Mouse (Mus musculus) heart, embryonic 10.5 days (tissue): ENCODE data around the gene Popdc3. TPM values are rescaled to one million over a fixed set of nuclear protein-coding genes. Genes with fewer than 3 reads are reported as not detected.
A peak's percentile ranks its signal among the peaks of the same experiment; 100 is the strongest.

Experiments
- DNase-seq: peaks from one replicate; pipeline ENCODE4 v3.0.0-alpha.2; 2017; ENCODE audit warnings: low spot score
- H3K27ac ChIP-seq: fragments of 300-500 bp; sonication (generic); 2 replicates; pipeline ENCODE4 v1.5.1; 2016; ENCODE audit warnings: mild to moderate bottlenecking
- H3K27me3 ChIP-seq: fragments of 300-500 bp; sonication (generic); 2 replicates; pipeline ENCODE4 v1.6.1; 2016; ENCODE audit warnings: mild to moderate bottlenecking; ENCODE audit not compliant: poor library complexity, insufficient read depth, severe bottlenecking
- H3K36me3 ChIP-seq: fragments of 300-500 bp; sonication (generic); 2 replicates; pipeline ENCODE4 v1.6.1; 2016; ENCODE audit warnings: mild to moderate bottlenecking, moderate library complexity
- H3K4me1 ChIP-seq: fragments of 300-500 bp; sonication (generic); 2 replicates; pipeline ENCODE4 v1.6.1; 2016; ENCODE audit warnings: mild to moderate bottlenecking
- H3K4me3 ChIP-seq: fragments of 300-500 bp; sonication (generic); 2 replicates; pipeline ENCODE4 v1.5.1; 2016; ENCODE audit warnings: mild to moderate bottlenecking, moderate library complexity
- H3K9me3 ChIP-seq: fragments of 300-500 bp; sonication (generic); 2 replicates; pipeline ENCODE4 v1.6.1; 2016; ENCODE audit warnings: mild to moderate bottlenecking, moderate library complexity
- whole genome bisulfite sequencing: fragments of 180-500 bp; shearing (Covaris S2); methylation state at CpG from one replicate; pipeline ENCODE4 v1.1.7; 2016; 5-methylcytosine and 5-hydroxymethylcytosine counted together
- polyA plus RNA-seq: library from polyadenylated mRNA; unstranded; fragments of >200 nt; fragmentation: Nextera tagmentation; extraction: Ambion mirVana; gene quantifications from 2 replicates; pipeline ENCODE4 v1.2.1, GENCODE M21; 2016

Popdc3 gene
- polyA plus RNA-seq, 1 experiment from 2014 or later: 11.0 TPM

GRCm38 (mm10) chr10:45154557-45155060 is 23.3 kb upstream of the Popdc3 start:
- Histone ChIP-seq H3K27me3 (no peaks in the 10 kb centered on the region), H3K27ac (no peak overlapping the region), H3K9me3 (no peaks in the 10 kb centered on the region), H3K4me3 (no peak overlapping the region), H3K36me3 (peaks cover 92% of the 10 kb centered on the region), H3K4me1 (peaks cover 9% of the 10 kb centered on the region; the same call in 1 of the 2 replicates)
- peak; percentile 66 for DNase-seq
- 82% methylated on average over 14 of the region's 14 CpGs for WGBS

GRCm38 (mm10) chr10:45165851-45166250 is 12.0 kb upstream of the Popdc3 start:
- no peaks in the 10 kb centered on the region for H3K9me3 ChIP-seq
- H3K27me3 ChIP-seq: no peaks in the 10 kb centered on the region
- H3K27ac ChIP-seq: no peak overlapping the region
- 84% methylated on average over 8 of the region's 8 CpGs for WGBS
- H3K4me3 ChIP-seq: no peak overlapping the region
- H3K36me3 ChIP-seq: no peaks in the 10 kb centered on the region
- peak; percentile 60 for DNase-seq
- no peaks in the 10 kb centered on the region for H3K4me1 ChIP-seq

- Histone ChIP-seq H3K27ac (no peak overlapping the region), H3K27me3 (no peaks in the 10 kb centered on the region), H3K9me3 (no peaks in the 10 kb centered on the region), H3K4me1 (no peaks in the 10 kb centered on the region), H3K36me3 (no peaks in the 10 kb centered on the region; the same call in 1 of the 2 replicates), H3K4me3 (no peak overlapping the region)
- WGBS: 53% methylated on average over 8 of the region's 8 CpGs
- no peak for DNase-seq
Measured at GRCm38 (mm10) chr10:45173927-45174326, 4.0 kb upstream of the Popdc3 start.

- Histone ChIP-seq H3K4me1 (no peaks in the 10 kb centered on the region), H3K27ac (no peak overlapping the region), H3K27me3 (no peaks in the 10 kb centered on the region), H3K9me3 (no peaks in the 10 kb centered on the region), H3K36me3 (no peaks in the 10 kb centered on the region; the same call in 1 of the 2 replicates), H3K4me3 (no peak overlapping the region)
- DNase-seq: no peak
- 88% methylated on average over 3 of the region's 3 CpGs for WGBS
Measured at GRCm38 (mm10) chr10:45174345-45174744, 3.6 kb upstream of the Popdc3 start.

GRCm38 (mm10) chr10:45180677-45181326 is 2.9 kb downstream of the Popdc3 start:
- no peaks in the 10 kb centered on the region for H3K9me3 ChIP-seq
- H3K27ac ChIP-seq: no peak overlapping the region
- 84% methylated on average over 4 of the region's 4 CpGs for WGBS
- H3K27me3 ChIP-seq: no peaks in the 10 kb centered on the region
- 0 out of 2 replicates have a peak, but pooled peaks cover 9% of the 10 kb centered on the region for H3K4me1 ChIP-seq
- DNase-seq: no peak
- no peaks in the 10 kb centered on the region for H3K36me3 ChIP-seq
- H3K4me3 ChIP-seq: no peak overlapping the region

GRCm38 (mm10) chr10:45181344-45181743 is 3.4 kb downstream of the Popdc3 start:
- Histone ChIP-seq H3K36me3 (no peaks in the 10 kb centered on the region), H3K9me3 (no peaks in the 10 kb centered on the region), H3K27ac (no peak overlapping the region), H3K4me3 (no peak overlapping the region), H3K27me3 (no peaks in the 10 kb centered on the region), H3K4me1 (0 out of 2 replicates have a peak, but pooled peaks cover 9% of the 10 kb centered on the region)
- WGBS: 79% methylated on average over 3 of the region's 3 CpGs
- DNase-seq: no peak

DNA sequence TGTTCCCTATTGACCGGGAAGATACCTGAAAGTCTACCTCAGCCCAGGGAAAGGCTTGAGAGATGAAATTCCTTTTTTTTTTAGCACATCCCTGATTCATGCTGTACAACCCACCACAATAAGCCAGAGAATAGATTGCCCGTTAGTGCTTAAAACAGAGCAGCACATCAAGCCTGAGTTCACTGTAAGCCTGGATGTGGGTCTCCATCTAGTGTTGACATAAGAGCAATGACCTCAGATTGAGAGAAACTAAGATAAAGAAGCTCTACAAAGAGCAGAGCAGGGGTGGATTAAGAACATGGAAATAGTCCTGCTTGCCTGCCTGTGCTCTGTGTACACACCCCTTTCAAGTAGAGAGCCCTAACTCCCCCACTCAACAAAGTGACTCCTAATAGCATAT is 7.6 kb downstream of the Popdc3 start:
- Histone ChIP-seq H3K9me3 (no peaks in the 10 kb centered on the region), H3K36me3 (no peaks in the 10 kb centered on the region), H3K27ac (no peak overlapping the region), H3K4me1 (0 out of 2 replicates have a peak, but pooled peaks cover 12% of the 10 kb centered on the region), H3K4me3 (no peak overlapping the region), H3K27me3 (no peaks in the 10 kb centered on the region)
- no peak for DNase-seq
- 73% methylated on average over 2 of the region's 2 CpGs for WGBS

DNA sequence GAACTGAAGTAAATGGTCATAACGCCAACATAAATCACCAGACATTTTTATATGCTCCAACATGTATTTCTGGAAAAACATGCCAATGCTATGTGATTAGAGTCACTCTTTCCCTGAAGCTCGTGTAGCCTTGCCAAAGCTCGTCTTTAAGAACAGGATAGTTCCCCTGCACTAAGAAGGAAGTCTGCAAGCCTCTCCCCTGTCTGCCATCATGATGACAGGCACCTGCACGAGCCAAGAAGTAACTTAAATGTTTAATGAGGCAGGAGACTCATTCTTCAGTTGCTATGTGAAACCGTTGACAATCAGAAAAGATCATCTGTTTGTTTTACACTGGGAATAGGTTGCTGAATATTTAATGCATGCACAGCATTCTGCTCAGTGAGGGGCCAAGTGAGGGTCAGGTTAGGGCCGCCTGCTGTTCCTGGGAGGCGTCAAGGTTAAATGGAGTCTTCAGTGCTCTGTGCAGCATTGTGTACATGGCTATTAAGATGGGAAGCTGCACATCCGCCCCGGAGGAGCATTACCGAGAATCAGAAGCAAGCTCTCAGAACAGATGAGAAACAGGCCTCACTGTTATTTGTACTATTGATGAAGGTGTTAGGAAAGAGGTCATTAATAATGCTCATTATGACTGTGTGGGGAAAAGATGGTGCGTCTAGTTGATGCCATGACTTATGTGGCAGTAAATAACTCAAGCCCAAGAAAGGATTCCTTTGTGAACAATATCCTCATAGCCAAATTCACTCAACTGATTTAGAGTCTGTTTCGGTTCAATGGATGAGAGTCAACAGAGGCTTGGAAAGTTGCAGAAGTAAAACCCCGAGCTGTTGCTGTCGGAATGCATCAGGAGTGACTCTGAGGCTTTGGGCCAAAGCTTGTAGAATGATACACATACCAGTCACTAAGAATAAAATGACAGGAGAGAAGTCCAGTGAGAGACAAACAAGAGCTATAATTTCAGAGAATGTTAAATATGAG is 15.7 kb downstream of the Popdc3 start:
- 73% methylated on average over 14 of the region's 14 CpGs for WGBS

GRCm38 (mm10) chr10:45194531-45194930 is 16.6 kb downstream of the Popdc3 start:
- Histone ChIP-seq H3K4me1 (no peaks in the 10 kb centered on the region), H3K27ac (no peak overlapping the region), H3K4me3 (no peak overlapping the region), H3K9me3 (no peaks in the 10 kb centered on the region), H3K36me3 (no peaks in the 10 kb centered on the region), H3K27me3 (no peaks in the 10 kb centered on the region)
- 83% methylated on average over 5 of the region's 5 CpGs for WGBS
- no peak for DNase-seq

More for the DNA sequence above, 15.7 kb downstream of the Popdc3 start:
- no peak for DNase-seq
- H3K9me3 ChIP-seq: no peaks in the 10 kb centered on the region
- no peaks in the 10 kb centered on the region for H3K27me3 ChIP-seq
- H3K27ac ChIP-seq: no peak overlapping the region
- no peak overlapping the region for H3K4me3 ChIP-seq
- 0 out of 2 replicates have a peak, but pooled peaks cover 3% of the 10 kb centered on the region for H3K4me1 ChIP-seq
- H3K36me3 ChIP-seq: no peaks in the 10 kb centered on the region

- no peak for DNase-seq
- no peak overlapping the region for H3K27ac ChIP-seq
- H3K9me3 ChIP-seq: no peaks in the 10 kb centered on the region
- H3K36me3 ChIP-seq: no peaks in the 10 kb centered on the region
- WGBS: 65% methylated on average over 1 of the region's 1 CpGs
- H3K27me3 ChIP-seq: no peaks in the 10 kb centered on the region
- H3K4me3 ChIP-seq: no peak overlapping the region
- H3K4me1 ChIP-seq: no peaks in the 10 kb centered on the region
Measured at GRCm38 (mm10) chr10:45204582-45204981, 26.7 kb downstream of the Popdc3 start.

- no peaks in the 10 kb centered on the region for H3K4me1 ChIP-seq
Measured at GRCm38 (mm10) chr10:45210201-45210600, 32.3 kb downstream of the Popdc3 start.

DNA sequence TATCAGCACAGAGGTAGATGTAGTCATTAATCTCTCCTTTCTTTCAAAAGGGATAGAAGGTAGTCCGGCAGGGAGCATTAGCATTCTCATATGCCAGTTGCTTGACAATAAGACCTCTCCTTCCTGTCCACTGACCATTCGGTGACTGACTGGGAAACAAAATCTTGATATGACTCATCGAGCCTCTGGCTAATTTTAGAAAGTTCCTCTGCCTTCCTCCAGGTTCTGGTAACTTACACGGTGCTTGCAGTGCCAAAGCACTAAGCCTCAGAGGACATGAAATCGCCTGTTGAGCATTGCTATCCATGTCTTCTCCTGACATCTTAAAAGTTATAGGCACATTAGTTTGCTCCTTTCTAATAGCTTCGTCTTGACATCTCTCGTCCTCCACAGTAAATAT is 38.8 kb downstream of the Popdc3 start:
- no peaks in the 10 kb centered on the region for H3K9me3 ChIP-seq
- H3K27me3 ChIP-seq: no peaks in the 10 kb centered on the region
- H3K4me1 ChIP-seq: peaks cover 13% of the 10 kb centered on the region; the same call in 1 of the 2 replicates
- H3K4me3 ChIP-seq: no peak overlapping the region
- WGBS: 43% methylated on average over 7 of the region's 7 CpGs
- DNase-seq: no peak
- no peaks in the 10 kb centered on the region for H3K36me3 ChIP-seq
- H3K27ac ChIP-seq: peak overlapping the region; percentile 74; the same call in 1 of the 2 replicates

More at GRCm38 (mm10) chr10:45210201-45210600, 32.3 kb downstream of the Popdc3 start:
- H3K27me3 ChIP-seq: no peaks in the 10 kb centered on the region
- no peaks in the 10 kb centered on the region for H3K36me3 ChIP-seq
- H3K4me3 ChIP-seq: no peak overlapping the region
- no peak for DNase-seq
- no peaks in the 10 kb centered on the region for H3K9me3 ChIP-seq
- no peak overlapping the region for H3K27ac ChIP-seq

- peak; percentile 95 for DNase-seq
- 4% methylated on average over 4 of the region's 4 CpGs for WGBS
- peak overlapping the region; percentile 84 for H3K27ac ChIP-seq
Measured at GRCm38 (mm10) chr10:45229954-45230353, 52.1 kb downstream of the Popdc3 start.

More at GRCm38 (mm10) chr10:45229954-45230353, 52.1 kb downstream of the Popdc3 start:
- H3K27me3 ChIP-seq: no peaks in the 10 kb centered on the region
- no peaks in the 10 kb centered on the region for H3K36me3 ChIP-seq
- H3K9me3 ChIP-seq: no peaks in the 10 kb centered on the region
- H3K4me1 ChIP-seq: peaks cover 32% of the 10 kb centered on the region
- H3K4me3 ChIP-seq: no peak overlapping the region
